Mouse (Mus musculus) embryonic fibroblast, embryonic 13.5 days (primary cell): ENCODE data around the gene Zfp362.

Experiments
- CTCF ChIP-seq: IDR thresholded peaks from 2 replicates; pipeline ENCODE4 v1.5.1; 2011; ENCODE audit warnings: mild to moderate bottlenecking, control low read depth, low read length, moderate library complexity, borderline replicate concordance; ENCODE audit not compliant: insufficient read depth
- POLR2A ChIP-seq: IDR thresholded peaks from 2 replicates; pipeline ENCODE4 v1.6.1; 2011; ENCODE audit warnings: low read depth, mild to moderate bottlenecking, control low read depth, low read length, moderate library complexity

- TF ChIP-seq CTCF, result no peak
- no peak for TF ChIP-seq POLR2A
Observed at GRCm38 (mm10) chr4:128801675-128802465, 4.0 kb downstream of the Zfp362 start.
